Mouse (Mus musculus) E14TG2a.4 (cell line): ENCODE measurements around the gene Phf19.
A peak's percentile ranks its signal among the peaks of the same experiment; 100 is the strongest.

Experiments
- H3K27me3 ChIP-seq: 2 replicates; pipeline ENCODE4 v1.6.1; 2014; ENCODE audit warnings: low read length, control low read depth; ENCODE audit not compliant: insufficient read depth
- H3K36me3 ChIP-seq: 2 replicates; pipeline ENCODE4 v1.6.1; 2014; ENCODE audit warnings: low read length, control low read depth; ENCODE audit not compliant: insufficient read depth
- H3K4me1 ChIP-seq: replicated peaks from 2 replicates; pipeline ENCODE4 v1.6.1; 2014; ENCODE audit warnings: low read depth, low read length, control low read depth
- H3K4me3 ChIP-seq: replicated peaks from 2 replicates; pipeline ENCODE4 v1.5.1; 2014; ENCODE audit warnings: mild to moderate bottlenecking, low read length
- H3K9me3 ChIP-seq: 2 replicates; pipeline ENCODE4 v1.6.1; 2014; ENCODE audit warnings: low read length, control low read depth
- CTCF ChIP-seq: conservative IDR thresholded peaks from 2 replicates; pipeline ENCODE4 v1.5.1; 2014; ENCODE audit warnings: low read length
- NANOG ChIP-seq: IDR thresholded peaks from 2 replicates; pipeline ENCODE4 v1.6.1; 2014; ENCODE audit warnings: borderline replicate concordance, low read length, mixed read lengths
- POU5F1 ChIP-seq: IDR thresholded peaks from 2 replicates; pipeline ENCODE4 v1.6.1; 2014; ENCODE audit warnings: low read length, borderline replicate concordance

Phf19 gene

GRCm38 (mm10) chr2:34913218-34914068 lies at the start of gene Phf19:
Gene Phf19 (minus strand): TSS chr2:34914026.
- Histone ChIP-seq H3K36me3 (peaks cover 13% of the 10 kb centered on the region; the same call in 1 of the 2 replicates), H3K4me3 (peak within 1 kb of the TSS; percentile 82), H3K9me3 (no peaks in the 10 kb centered on the region), H3K27me3 (peaks cover 71% of the 10 kb centered on the region), H3K4me1 (peaks cover 26% of the 10 kb centered on the region)
- TF ChIP-seq POU5F1 = no peak
- TF ChIP-seq CTCF = no peak
- TF ChIP-seq NANOG = no peak

- no peaks in the 10 kb centered on the region for H3K36me3 ChIP-seq
- H3K9me3 ChIP-seq = no peaks in the 10 kb centered on the region
- peaks cover 52% of the 10 kb centered on the region for H3K4me1 ChIP-seq
- H3K4me3 ChIP-seq = peak overlapping the region; percentile 35
- peaks cover 25% of the 10 kb centered on the region for H3K27me3 ChIP-seq
- TF ChIP-seq POU5F1 = no peak
- no peak for TF ChIP-seq CTCF
- TF ChIP-seq NANOG = no peak
These were observed 49.6 kb upstream of the Phf19 start for GRCm38 (mm10) chr2:34963371-34963956.

GRCm38 (mm10) chr2:34962893-34963292 lies 49.1 kb upstream of the Phf19 start:
- peaks cover 52% of the 10 kb centered on the region for H3K4me1 ChIP-seq
- TF ChIP-seq NANOG = no peak
- no peak for TF ChIP-seq POU5F1
- TF ChIP-seq CTCF = no peak
- no peaks in the 10 kb centered on the region for H3K9me3 ChIP-seq
- H3K27me3 ChIP-seq = peaks cover 28% of the 10 kb centered on the region
- H3K4me3 ChIP-seq = no peak overlapping the region
- no peaks in the 10 kb centered on the region for H3K36me3 ChIP-seq

- TF ChIP-seq CTCF = no peak
- TF ChIP-seq NANOG = no peak
- no peak for TF ChIP-seq POU5F1
- no peaks in the 10 kb centered on the region for H3K9me3 ChIP-seq
- H3K27me3 ChIP-seq = peaks cover 28% of the 10 kb centered on the region
These were observed 48.4 kb upstream of the Phf19 start for GRCm38 (mm10) chr2:34962211-34962610.

GRCm38 (mm10) chr2:34961481-34962036 lies 47.7 kb upstream of the Phf19 start, which contains the start of gene Traf1:
Gene Traf1 (minus strand): TSS chr2:34961772.
- peak within 1 kb of the TSS; percentile 62 for H3K4me3 ChIP-seq
- H3K4me1 ChIP-seq = peaks cover 52% of the 10 kb centered on the region
- peaks cover 28% of the 10 kb centered on the region for H3K27me3 ChIP-seq
- no peaks in the 10 kb centered on the region for H3K9me3 ChIP-seq
- no peaks in the 10 kb centered on the region for H3K36me3 ChIP-seq
- TF ChIP-seq POU5F1 = no peak
- no peak for TF ChIP-seq CTCF
- no peak for TF ChIP-seq NANOG

More at GRCm38 (mm10) chr2:34962211-34962610, 48.4 kb upstream of the Phf19 start:
- no peaks in the 10 kb centered on the region for H3K36me3 ChIP-seq
- no peak overlapping the region for H3K4me3 ChIP-seq
- peaks cover 52% of the 10 kb centered on the region for H3K4me1 ChIP-seq

GRCm38 (mm10) chr2:34960966-34961365 lies 47.1 kb upstream of the Phf19 start:
- peak overlapping the region; percentile 62 for H3K4me3 ChIP-seq

GRCm38 (mm10) chr2:34960466-34960865 lies 46.6 kb upstream of the Phf19 start:
- Histone ChIP-seq H3K27me3 (peaks cover 28% of the 10 kb centered on the region), H3K36me3 (no peaks in the 10 kb centered on the region), H3K4me1 (peaks cover 44% of the 10 kb centered on the region), H3K9me3 (no peaks in the 10 kb centered on the region), H3K4me3 (no peak overlapping the region)
- TF ChIP-seq POU5F1 (no peak), NANOG (no peak)

More at GRCm38 (mm10) chr2:34960966-34961365, 47.1 kb upstream of the Phf19 start:
- Histone ChIP-seq H3K36me3 (no peaks in the 10 kb centered on the region), H3K27me3 (peaks cover 28% of the 10 kb centered on the region), H3K4me1 (peaks cover 49% of the 10 kb centered on the region), H3K9me3 (no peaks in the 10 kb centered on the region)
- TF ChIP-seq POU5F1 = no peak
- no peak for TF ChIP-seq CTCF
- no peak for TF ChIP-seq NANOG

GRCm38 (mm10) chr2:34958582-34958981 lies 44.8 kb upstream of the Phf19 start:
- Histone ChIP-seq H3K36me3 (no peaks in the 10 kb centered on the region), H3K4me3 (no peak overlapping the region), H3K4me1 (peaks cover 28% of the 10 kb centered on the region), H3K27me3 (peaks cover 28% of the 10 kb centered on the region), H3K9me3 (no peaks in the 10 kb centered on the region)
- TF ChIP-seq POU5F1 (no peak), NANOG (no peak)
